Mouse (Mus musculus): ENCODE measurements around the gene Btbd19. TPM values are rescaled to one million over a fixed set of nuclear protein-coding genes. Genes with fewer than 3 reads are reported as not detected.

Btbd19 gene
- polyA plus RNA-seq, 1 experiment from 2014 or later, result 5.2 TPM

GRCm38 (mm10) chr4:117133366-117133796 is 7.9 kb upstream of the Btbd19 start:
- Histone ChIP-seq H3K27me3 (peaks cover 31% of the 10 kb centered on the region), H3K36me3 (replicated peaks) (peaks cover 18% of the 10 kb centered on the region), H3K9ac (peak overlapping the region; percentile 83), H3K9me3 (no peaks in the 10 kb centered on the region), H3K4me3 (replicated peaks) (peak overlapping the region; percentile 87), H3K4me2 (peak overlapping the region; percentile 93), H3K27ac (peak overlapping the region; percentile 59; the same call in 1 of the 2 replicates), H3K4me1 (peaks cover 38% of the 10 kb centered on the region)
- under 1% methylated on average over 41 of the region's 42 CpGs for WGBS
- ATAC-seq (ENCODE audit: low FRiP score), result peak; percentile 40

- ATAC-seq (ENCODE audit: low FRiP score), result no peak
- peak overlapping the region; percentile 93 for H3K4me2 ChIP-seq
- H3K27ac ChIP-seq, result no peak overlapping the region
- peak overlapping the region; percentile 83 for H3K9ac ChIP-seq
- peaks cover 31% of the 10 kb centered on the region for H3K27me3 ChIP-seq
- WGBS, result 5% methylated on average over 11 of the region's 11 CpGs
- H3K9me3 ChIP-seq, result no peaks in the 10 kb centered on the region
- H3K36me3 ChIP-seq (replicated peaks), result peaks cover 22% of the 10 kb centered on the region
- H3K4me3 ChIP-seq (replicated peaks), result peak overlapping the region; percentile 87
- peaks cover 38% of the 10 kb centered on the region for H3K4me1 ChIP-seq
These were observed 7.2 kb upstream of the Btbd19 start for GRCm38 (mm10) chr4:117132794-117133143.

- peaks cover 22% of the 10 kb centered on the region for H3K36me3 ChIP-seq (replicated peaks)
- peak overlapping the region; percentile 87 for H3K4me3 ChIP-seq (replicated peaks)
- 3% methylated on average over 7 of the region's 7 CpGs for WGBS
- peak; percentile 52 for ATAC-seq (ENCODE audit: low FRiP score)
- peak overlapping the region; percentile 93 for H3K4me2 ChIP-seq
- H3K9ac ChIP-seq, result peak overlapping the region; percentile 83
- peaks cover 38% of the 10 kb centered on the region for H3K4me1 ChIP-seq
- no peaks in the 10 kb centered on the region for H3K9me3 ChIP-seq
- H3K27ac ChIP-seq, result peak overlapping the region; percentile 69
- H3K27me3 ChIP-seq, result peaks cover 31% of the 10 kb centered on the region
These were observed 6.6 kb upstream of the Btbd19 start for GRCm38 (mm10) chr4:117131890-117132793.

GRCm38 (mm10) chr4:117131198-117131597 is 5.7 kb upstream of the Btbd19 start:
- peaks cover 31% of the 10 kb centered on the region for H3K27me3 ChIP-seq
- peak overlapping the region; percentile 93 for H3K4me2 ChIP-seq
- 0 out of 2 replicates have a peak overlapping the region, but pooled peaks have one; percentile 1 for H3K27ac ChIP-seq
- peaks cover 44% of the 10 kb centered on the region for H3K4me1 ChIP-seq
- 50% methylated on average over 6 of the region's 6 CpGs for WGBS
- peak overlapping the region; percentile 83; the same call in 1 of the 2 replicates for H3K9ac ChIP-seq
- H3K9me3 ChIP-seq, result no peaks in the 10 kb centered on the region
- no peak overlapping the region for H3K4me3 ChIP-seq (replicated peaks)
- ATAC-seq (ENCODE audit: low FRiP score), result no peak
- peaks cover 22% of the 10 kb centered on the region for H3K36me3 ChIP-seq (replicated peaks)

- Histone ChIP-seq H3K4me1 (peaks cover 48% of the 10 kb centered on the region), H3K27me3 (peaks cover 29% of the 10 kb centered on the region), H3K4me2 (peak overlapping the region; percentile 93; the same call in 1 of the 2 replicates), H3K9me3 (no peaks in the 10 kb centered on the region), H3K36me3 (replicated peaks) (peaks cover 22% of the 10 kb centered on the region), H3K27ac (0 out of 2 replicates have a peak overlapping the region, but pooled peaks have one; percentile 1), H3K9ac (no peak overlapping the region), H3K4me3 (replicated peaks) (no peak overlapping the region)
- 33% methylated on average over 6 of the region's 6 CpGs for WGBS
- ATAC-seq (ENCODE audit: low FRiP score), result no peak
These were observed 5.3 kb upstream of the Btbd19 start for GRCm38 (mm10) chr4:117130790-117131189.

- ATAC-seq (ENCODE audit: low FRiP score), result no peak
- Histone ChIP-seq H3K4me2 (no peak overlapping the region), H3K27me3 (peaks cover 22% of the 10 kb centered on the region), H3K4me3 (replicated peaks) (no peak overlapping the region), H3K36me3 (replicated peaks) (peaks cover 22% of the 10 kb centered on the region), H3K9ac (no peak overlapping the region), H3K27ac (no peak overlapping the region), H3K9me3 (no peaks in the 10 kb centered on the region), H3K4me1 (peaks cover 54% of the 10 kb centered on the region)
- 92% methylated on average over 33 of the region's 33 CpGs for WGBS
These were observed 2.6 kb upstream of the Btbd19 start for GRCm38 (mm10) chr4:117127991-117128686.

- H3K4me2 ChIP-seq, result peak within 1 kb of the TSS; percentile 24; the same call in 1 of the 2 replicates
These were observed 1.3 kb upstream of the Btbd19 start, which contains the start of gene Tctex1d4 for GRCm38 (mm10) chr4:117126675-117127290. Tctex1d4 (plus strand) TSS chr4:117126794.

GRCm38 (mm10) chr4:117125910-117126674 is 567 bp upstream of the Btbd19 start:
- Histone ChIP-seq H3K9me3 (no peaks in the 10 kb centered on the region), H3K4me2 (no peak overlapping the region), H3K27me3 (peaks cover 6% of the 10 kb centered on the region; the same call in 1 of the 2 replicates), H3K4me1 (peaks cover 38% of the 10 kb centered on the region), H3K36me3 (replicated peaks) (peaks cover 22% of the 10 kb centered on the region), H3K9ac (no peak overlapping the region), H3K4me3 (replicated peaks) (no peak overlapping the region), H3K27ac (peak overlapping the region; percentile 80)
- 57% methylated on average over 15 of the region's 15 CpGs for WGBS
- ATAC-seq (ENCODE audit: low FRiP score), result no peak

More at GRCm38 (mm10) chr4:117126675-117127290, 1.3 kb upstream of the Btbd19 start, which contains the start of gene Tctex1d4:
- H3K4me3 ChIP-seq (replicated peaks), result no peak within 1 kb of the TSS
- peaks cover 8% of the 10 kb centered on the region; the same call in 1 of the 2 replicates for H3K27me3 ChIP-seq
- peaks cover 41% of the 10 kb centered on the region for H3K4me1 ChIP-seq
- peaks cover 22% of the 10 kb centered on the region for H3K36me3 ChIP-seq (replicated peaks)
- no peak within 1 kb of the TSS for H3K9ac ChIP-seq
- H3K27ac ChIP-seq, result peak within 1 kb of the TSS; percentile 80
- H3K9me3 ChIP-seq, result no peaks in the 10 kb centered on the region
- ATAC-seq (ENCODE audit: low FRiP score), result no peak
- 86% methylated on average over 9 of the region's 9 CpGs for WGBS

- no peak for ATAC-seq (ENCODE audit: low FRiP score)
- peaks cover 34% of the 10 kb centered on the region for H3K4me1 ChIP-seq
- no peak overlapping the region; the same call in 1 of the 2 replicates for H3K4me3 ChIP-seq (replicated peaks)
- H3K36me3 ChIP-seq (replicated peaks), result peaks cover 15% of the 10 kb centered on the region
- peak overlapping the region; percentile 56 for H3K9ac ChIP-seq
- H3K27ac ChIP-seq, result peak overlapping the region; percentile 80
- no peaks in the 10 kb centered on the region for H3K9me3 ChIP-seq
- 80% methylated on average over 14 of the region's 14 CpGs for WGBS
- no peaks in the 10 kb centered on the region for H3K27me3 ChIP-seq
- H3K4me2 ChIP-seq, result peak overlapping the region; percentile 24
These were observed 792 bp downstream of the Btbd19 start for GRCm38 (mm10) chr4:117124518-117125347.

GRCm38 (mm10) chr4:117124218-117124517 is 1.4 kb downstream of the Btbd19 start:
- H3K36me3 ChIP-seq (replicated peaks), result peaks cover 12% of the 10 kb centered on the region
- no peaks in the 10 kb centered on the region for H3K9me3 ChIP-seq
- no peak for ATAC-seq (ENCODE audit: low FRiP score)
- H3K4me3 ChIP-seq (replicated peaks), result no peak overlapping the region
- H3K27me3 ChIP-seq, result no peaks in the 10 kb centered on the region
- H3K27ac ChIP-seq, result no peak overlapping the region
- H3K4me1 ChIP-seq, result peaks cover 36% of the 10 kb centered on the region
- WGBS, result 96% methylated on average over 3 of the region's 3 CpGs
- no peak overlapping the region for H3K4me2 ChIP-seq
- no peak overlapping the region for H3K9ac ChIP-seq

Data from forebrain, embryonic 12.5 days (tissue).